Mouse (Mus musculus) limb, embryonic 11.5 days (tissue): ENCODE measurements around the gene Vmn1r228. TPM values are rescaled to one million over a fixed set of nuclear protein-coding genes. Genes with fewer than 3 reads are reported as not detected.

Source experiments
- ATAC-seq: fragments of 200-750 bp; cut with Nextera tagmentation; 2 replicates; pipeline ENCODE4 v1.8.0; 2017; ENCODE audit warnings: low read depth; ENCODE audit not compliant: insufficient number of reproducible peaks, low FRiP score, low TSS enrichment
- DNase-seq: peaks from one replicate; pipeline ENCODE4 v3.0.0-alpha.2; 2015; ENCODE audit warnings: low spot score
- H3K27ac ChIP-seq: fragments of 300-500 bp; sonication (generic); replicated peaks from 2 replicates; pipeline ENCODE4 v1.5.1; 2014; ENCODE audit warnings: low read depth, mild to moderate bottlenecking, low read length
- H3K27me3 ChIP-seq: fragments of 300-500 bp; sonication (generic); 2 replicates; pipeline ENCODE4 v1.6.1; 2014; ENCODE audit warnings: mild to moderate bottlenecking, low read length, mixed read lengths; ENCODE audit not compliant: control insufficient read depth, insufficient read depth
- H3K36me3 ChIP-seq: fragments of 300-500 bp; sonication (generic); 2 replicates; pipeline ENCODE4 v1.6.1; 2014; ENCODE audit warnings: mild to moderate bottlenecking, low read length, moderate library complexity, mixed read lengths; ENCODE audit not compliant: control insufficient read depth, insufficient read depth
- H3K4me1 ChIP-seq: fragments of 300-500 bp; sonication (generic); 2 replicates; pipeline ENCODE4 v1.6.1; 2014; ENCODE audit warnings: low read length, mixed read lengths; ENCODE audit not compliant: control insufficient read depth, insufficient read depth
- H3K4me2 ChIP-seq: fragments of 300-500 bp; sonication (generic); 2 replicates; pipeline ENCODE4 v1.6.1; 2014; ENCODE audit warnings: low read depth, mild to moderate bottlenecking, moderate library complexity; ENCODE audit not compliant: severe bottlenecking
- H3K4me3 ChIP-seq: fragments of 300-500 bp; sonication (generic); 2 replicates; pipeline ENCODE4 v1.5.1; 2014; ENCODE audit warnings: low read depth, low read length
- H3K9ac ChIP-seq: fragments of 300-500 bp; sonication (generic); 2 replicates; pipeline ENCODE4 v1.6.1; 2014; ENCODE audit warnings: mild to moderate bottlenecking, low read length
- H3K9me3 ChIP-seq: fragments of 300-500 bp; sonication (generic); 2 replicates; pipeline ENCODE4 v1.6.1; 2016; ENCODE audit warnings: low read length; ENCODE audit not compliant: control insufficient read depth
- WGBS: fragments of 180-500 bp; shearing (Covaris S2); extraction: QIAGEN DNeasy Blood & Tissue Kit; methylation state at CpG from one replicate; pipeline ENCODE4 v1.1.7; 2014; 5-methylcytosine and 5-hydroxymethylcytosine counted together
- polyA plus RNA-seq: library from polyadenylated mRNA; unstranded; fragments of >200 nt; fragmentation: Nextera tagmentation; extraction: Ambion mirVana; gene quantifications from 2 replicates; pipeline ENCODE4 v1.2.1, GENCODE M21; 2014

Gene Vmn1r228
- not detected in 2 replicates for polyA plus RNA-seq

DNA sequence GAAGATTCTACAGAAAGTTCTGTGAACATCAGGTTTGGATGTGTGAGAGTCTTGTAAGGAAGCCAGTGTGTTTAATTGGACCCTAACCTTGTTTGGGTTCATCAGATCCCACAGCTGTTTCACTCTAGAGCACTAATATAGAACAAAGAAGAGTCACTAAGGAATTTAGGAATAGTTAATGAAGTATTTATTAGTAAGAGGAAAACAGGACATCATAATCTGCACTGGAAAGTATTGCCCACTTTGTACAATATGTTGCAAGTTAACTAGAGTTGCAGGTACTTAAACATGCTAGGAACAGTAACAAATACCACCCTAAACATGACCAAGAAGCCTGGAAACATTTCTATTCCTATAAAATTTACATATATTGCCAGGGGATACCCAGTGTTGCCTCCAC, at the start of gene Vmn1r228:
Vmn1r228 (minus strand) TSS at position 101 of the 400 bp plus-strand sequence.
- H3K4me1 ChIP-seq: no peaks in the 10 kb centered on the region
- no peak within 1 kb of the TSS for H3K9ac ChIP-seq
- no peaks in the 10 kb centered on the region for H3K36me3 ChIP-seq
- ATAC-seq (no peak), DNase-seq (no peak)
- no peak within 1 kb of the TSS for H3K4me2 ChIP-seq
- H3K27ac ChIP-seq: no peak within 1 kb of the TSS
- H3K4me3 ChIP-seq: no peak within 1 kb of the TSS
- H3K9me3 ChIP-seq: peaks cover 3% of the 10 kb centered on the region; the same call in 1 of the 2 replicates
- H3K27me3 ChIP-seq: no peaks in the 10 kb centered on the region

DNA sequence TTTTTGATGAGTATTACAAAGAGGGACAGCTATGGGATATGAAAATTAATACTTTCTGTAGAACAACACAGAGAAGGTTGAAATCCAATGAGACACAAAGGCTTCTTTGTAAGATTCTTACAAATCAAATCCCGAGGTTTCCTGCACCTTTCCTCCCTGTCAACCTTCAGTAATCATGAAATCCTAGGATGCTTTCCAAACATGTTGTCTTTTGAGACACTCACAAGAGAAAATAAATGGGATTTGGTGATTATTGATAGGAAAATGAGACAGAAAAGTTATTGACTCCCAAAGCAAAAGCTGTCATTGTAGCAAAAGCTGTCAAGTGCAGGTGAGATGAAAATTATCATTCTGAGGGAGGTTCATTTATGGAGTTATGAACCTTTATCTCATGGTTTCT, 25.3 kb upstream of the Vmn1r228 start, which contains the start of gene Vmn1r229:
Vmn1r229 (plus strand) TSS at position 301 of the 400 bp plus-strand sequence.
- DNase-seq (no peak), ATAC-seq (no peak)
- Histone ChIP-seq H3K27ac (no peak within 1 kb of the TSS), H3K4me1 (no peaks in the 10 kb centered on the region), H3K4me2 (no peak within 1 kb of the TSS), H3K27me3 (no peaks in the 10 kb centered on the region), H3K9ac (no peak within 1 kb of the TSS), H3K36me3 (no peaks in the 10 kb centered on the region), H3K4me3 (no peak within 1 kb of the TSS), H3K9me3 (no peaks in the 10 kb centered on the region)
- 51% methylated on average over 1 of the region's 1 CpGs for WGBS

DNA sequence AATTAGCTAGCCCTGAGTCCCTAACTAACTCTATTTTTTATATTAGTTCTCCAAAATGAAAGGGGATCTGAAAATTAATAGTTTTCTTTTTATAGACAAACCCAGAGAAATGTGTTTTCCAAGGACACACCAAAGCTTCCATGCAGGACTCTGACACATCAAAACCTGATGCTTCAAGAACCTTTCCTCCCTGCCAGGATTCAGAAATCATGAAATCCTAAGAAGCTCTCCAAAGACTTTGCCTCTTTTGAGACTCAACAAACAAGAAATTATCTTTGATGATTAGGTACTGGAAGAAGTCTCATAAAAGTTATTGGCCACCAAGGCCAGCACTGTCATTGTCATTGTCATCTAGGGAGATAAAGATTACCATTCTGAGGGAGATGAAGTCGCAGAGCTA, 56.4 kb downstream of the Vmn1r228 start, which contains the start of gene Vmn1r227:
Vmn1r227 (plus strand) TSS at position 301 of the 400 bp plus-strand sequence.
- WGBS: 43% methylated on average over 1 of the region's 1 CpGs
- Histone ChIP-seq H3K4me3 (no peak within 1 kb of the TSS), H3K4me1 (no peaks in the 10 kb centered on the region), H3K27me3 (no peaks in the 10 kb centered on the region), H3K9me3 (no peaks in the 10 kb centered on the region), H3K36me3 (no peaks in the 10 kb centered on the region), H3K9ac (no peak within 1 kb of the TSS), H3K4me2 (no peak within 1 kb of the TSS), H3K27ac (no peak within 1 kb of the TSS)
- DNase-seq: no peak
- ATAC-seq: no peak

Other genes with a start within 250 kb of the Vmn1r228 start
- not detected in 2 replicates for gene Vmn2r109, start 221.4 kb downstream of the Vmn1r228 start, polyA plus RNA-seq
- 0.04 and 0.06 TPM in 2 replicates for gene Vmn2r110, start 189.7 kb downstream of the Vmn1r228 start, polyA plus RNA-seq
- gene Fpr-rs3, start 161.3 kb downstream of the Vmn1r228 start, polyA plus RNA-seq: not detected in 2 replicates
- not detected in 2 replicates for gene Vmn1r226, start 103.3 kb downstream of the Vmn1r228 start, polyA plus RNA-seq
- not detected in 2 replicates for gene Vmn1r227, start 56.3 kb downstream of the Vmn1r228 start, polyA plus RNA-seq
- 0.01 TPM in 1 of 2 replicates, not detected in the other for gene Vmn1r229, start 25.4 kb upstream of the Vmn1r228 start, polyA plus RNA-seq
- not detected in 2 replicates for gene Vmn1r230, start 54.3 kb upstream of the Vmn1r228 start, polyA plus RNA-seq
- not detected in 2 replicates for gene Vmn1r231, start 118.9 kb upstream of the Vmn1r228 start, polyA plus RNA-seq
- not detected in 2 replicates for gene Vmn1r232, start 133.6 kb upstream of the Vmn1r228 start, polyA plus RNA-seq
- gene Ppp2r1a, start 159.2 kb upstream of the Vmn1r228 start, polyA plus RNA-seq: 431 TPM in 2 replicates
- not detected in 2 replicates for gene Vmn1r233, start 210.3 kb upstream of the Vmn1r228 start, polyA plus RNA-seq
- gene Zfp160, start 222.7 kb upstream of the Vmn1r228 start, polyA plus RNA-seq: 20.2 and 22.4 TPM in 2 replicates